Mouse (Mus musculus): ENCODE results near the gene Slc35f2.

DNA sequence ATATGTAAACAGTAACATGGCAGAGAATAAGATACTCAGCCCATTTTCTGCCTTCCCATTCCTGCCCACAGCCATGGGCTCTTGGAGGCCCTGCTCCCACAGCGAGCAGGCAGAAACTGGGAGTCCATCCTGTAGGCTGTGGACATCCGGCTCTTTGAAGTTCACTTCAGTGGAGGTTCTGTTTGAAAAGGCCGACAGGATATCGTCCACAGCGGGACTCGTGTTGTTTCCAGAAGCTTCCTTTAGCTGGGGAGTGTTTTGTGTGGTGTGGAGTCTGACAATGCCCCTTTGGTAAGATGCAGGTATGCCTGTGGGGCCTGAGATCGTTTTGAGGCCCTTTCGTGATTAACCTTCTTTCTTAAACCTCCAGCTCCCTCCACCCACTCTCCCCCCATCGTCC is 23.2 kb downstream of the Slc35f2 start:
- TF ChIP-seq CTCF (IDR thresholded peaks at IDR 0.05; ENCODE audit: low read depth) (no peak), EP300 (optimal IDR thresholded peaks at IDR 0.05) (no peak)
